Mouse (Mus musculus) ES-E14 (cell line): ENCODE measurements at regions not wholly inside any gene's neighbourhood (a gene's known extent, or its start where the extent isn't known, plus 50 kb on each side); places are given as distances from the start of the nearest gene placed in this dataset.

Experiments
- DNase-seq: peaks from one replicate; pipeline ENCODE4 v3.0.0-alpha.2; 2013; ENCODE audit warnings: low read depth, low spot score
- H3K27ac ChIP-seq: 2 replicates; pipeline ENCODE4 v1.5.1; 2012; ENCODE audit warnings: low read depth, mild to moderate bottlenecking, low read length, moderate library complexity, mixed read lengths; ENCODE audit not compliant: poor library complexity, insufficient read depth, severe bottlenecking
- H3K36me3 ChIP-seq: 2 replicates; pipeline ENCODE4 v1.6.1; 2012; ENCODE audit warnings: mild to moderate bottlenecking, low read length, moderate library complexity, mixed read lengths; ENCODE audit not compliant: control insufficient read depth, poor library complexity, insufficient read depth, severe bottlenecking
- H3K4me1 ChIP-seq, 2 experiments: fragments of 150-350 bp in 1 of 2; sonication (generic) in 1 of 2; 2 replicates each; pipeline ENCODE4 v1.6.1; 2012; ENCODE audit warnings: low read length in 2 of 2, mild to moderate bottlenecking in 1 of 2, mixed read lengths in 1 of 2; ENCODE audit not compliant: control insufficient read depth in 2 of 2, insufficient read depth in 2 of 2, poor library complexity in 1 of 2
- H3K4me3 ChIP-seq, 2 experiments: fragments of 150-350 bp in 1 of 2; sonication (generic) in 1 of 2; 2 replicates each; pipeline ENCODE4 v1.5.1; 2012; ENCODE audit warnings: low read length in 2 of 2, low read depth in 1 of 2, mild to moderate bottlenecking in 1 of 2, mixed read lengths in 1 of 2; ENCODE audit not compliant: insufficient read depth in 1 of 2, poor library complexity in 1 of 2, severe bottlenecking in 1 of 2
- H3K9ac ChIP-seq: 2 replicates; pipeline ENCODE4 v1.6.1; 2012; ENCODE audit warnings: low read depth, mild to moderate bottlenecking, low read length, mixed read lengths; ENCODE audit not compliant: poor library complexity, insufficient read depth, severe bottlenecking
- H3K9me3 ChIP-seq: fragments of 150-350 bp; sonication (generic); 2 replicates; pipeline ENCODE4 v1.6.1; 2012; ENCODE audit warnings: low read depth, mild to moderate bottlenecking, low read length; ENCODE audit not compliant: control insufficient read depth, insufficient read depth
- CHD2 ChIP-seq: IDR thresholded peaks from 2 replicates; pipeline ENCODE4 v1.6.1; 2014; ENCODE audit warnings: mild to moderate bottlenecking, low read depth, low read length, inconsistent platforms
- HCFC1 ChIP-seq: IDR thresholded peaks from 2 replicates; pipeline ENCODE4 v1.6.1; 2012; ENCODE audit warnings: low read length, inconsistent platforms, borderline replicate concordance; ENCODE audit not compliant: insufficient read depth
- MAFK ChIP-seq: IDR thresholded peaks from 2 replicates; pipeline ENCODE4 v1.6.1; 2014; ENCODE audit warnings: mild to moderate bottlenecking, low read depth, low read length, inconsistent platforms; ENCODE audit not compliant: insufficient read depth
- ZC3H11A ChIP-seq: IDR thresholded peaks from 2 replicates; pipeline ENCODE4 v1.6.1; 2012; ENCODE audit warnings: low read depth, mild to moderate bottlenecking, inconsistent platforms, low read length, borderline replicate concordance
- ZNF384 ChIP-seq: IDR thresholded peaks from 2 replicates; pipeline ENCODE4 v1.6.1; 2012; ENCODE audit warnings: low read depth, low read length, inconsistent platforms
- in situ Hi-C, 2 experiments: fragments of 600-800 bp; cut with MboI; formaldehyde crosslinking; loops; one replicate each; pipeline ENCODE4 v1.15.1; 2025; ENCODE audit warnings: low sequenced_read_pairs in 2 of 2, inconsistent platforms in 1 of 2; ENCODE audit not compliant: unreplicated experiment in 2 of 2

DNA sequence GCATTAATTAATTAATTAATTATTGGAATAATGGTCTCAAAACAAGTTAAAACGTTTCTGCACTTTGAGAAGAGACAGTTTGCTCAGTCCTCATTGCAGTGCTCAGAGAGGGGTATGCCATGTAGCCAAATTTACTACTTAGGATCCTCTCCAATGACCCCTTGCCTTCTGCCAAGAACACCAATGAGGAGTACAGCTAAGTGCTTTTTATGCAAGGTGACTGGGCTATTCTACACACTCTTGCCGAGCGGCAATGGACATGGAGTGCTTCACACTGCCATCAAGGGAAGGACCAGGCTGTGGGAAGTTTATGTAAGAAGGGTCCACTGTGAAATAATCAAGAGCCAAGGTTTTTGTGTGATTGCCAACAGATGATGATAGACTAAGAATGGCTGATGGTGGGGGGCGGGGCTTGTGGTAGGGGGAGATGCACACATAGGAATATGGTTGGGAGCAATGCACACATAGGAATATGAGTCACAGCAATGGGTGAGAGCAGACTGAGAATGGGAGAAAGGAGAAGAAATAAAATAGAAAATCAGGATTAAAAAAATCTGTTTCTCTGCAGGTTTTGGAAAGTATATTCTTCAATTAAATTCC is 70.9 kb upstream of the Adgrl4 start:
- in situ Hi-C loops: no loop called here
- Histone ChIP-seq H3K9me3 (no peaks in the 10 kb centered on the region), H3K36me3 (no peaks in the 10 kb centered on the region), H3K4me1 (no peaks in the 10 kb centered on the region), H3K9ac (no peak overlapping the region), H3K27ac (no peak overlapping the region), H3K4me3 (no peak overlapping the region)
- DNase-seq: no peak
- TF ChIP-seq ZC3H11A: no peak
- TF ChIP-seq CHD2: no peak
- TF ChIP-seq MAFK: no peak

DNA sequence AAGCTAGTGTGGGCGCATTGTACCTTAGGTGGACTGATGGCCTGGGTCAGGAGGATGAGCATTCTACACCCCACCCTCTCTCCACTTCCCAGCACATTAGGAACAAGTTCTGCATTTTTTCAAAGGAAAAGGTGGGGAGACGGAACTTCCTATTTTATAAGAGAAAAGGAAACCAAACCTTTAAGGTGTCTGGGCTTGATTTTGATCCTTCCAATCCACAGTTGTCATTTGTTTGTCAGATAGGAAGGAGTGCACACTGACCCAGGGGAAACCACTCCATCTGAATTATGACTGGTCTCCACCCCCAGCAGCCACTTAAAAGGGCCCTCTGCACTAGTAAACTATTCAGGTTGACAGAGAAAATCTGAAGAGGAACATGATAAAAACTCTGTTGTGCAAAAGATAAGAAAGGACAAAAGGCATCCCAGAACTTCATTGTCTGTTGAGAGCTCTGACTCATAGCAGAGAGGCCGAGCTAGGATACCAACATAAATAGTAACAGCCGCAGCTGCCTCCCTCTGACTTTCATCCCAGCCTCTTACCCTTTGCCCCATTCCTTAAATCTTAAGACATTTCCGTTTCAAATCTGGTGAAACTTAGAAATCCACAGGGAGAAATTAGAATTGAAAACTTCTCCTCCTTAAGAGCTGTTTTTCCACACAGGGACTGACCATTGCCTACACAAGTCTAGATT is 54.2 kb upstream of the Adgrl4 start:
- TF ChIP-seq ZNF384 (no peak), MAFK (no peak), HCFC1 (no peak), CHD2 (no peak), ZC3H11A (no peak)
- no peak overlapping the region for H3K4me3 ChIP-seq

DNA sequence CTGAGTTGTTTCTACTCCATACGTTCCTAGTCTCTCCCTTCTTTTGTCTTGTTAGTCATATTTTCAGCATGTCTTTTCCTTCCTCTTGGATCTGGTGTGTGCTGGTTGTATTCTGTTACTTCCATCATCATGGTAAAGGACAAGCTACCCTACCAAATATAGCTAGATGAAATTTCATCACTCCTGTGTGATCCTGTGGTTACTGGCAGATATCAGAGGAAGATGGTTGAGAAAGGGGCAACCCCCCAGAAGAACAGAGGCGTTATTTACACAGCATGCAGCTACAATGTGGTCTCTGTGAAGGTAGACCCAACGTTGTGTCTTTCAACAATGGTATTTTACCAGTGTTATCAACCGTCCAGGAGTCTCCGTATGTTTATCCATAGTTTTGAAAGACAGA is 52.8 kb upstream of the Adgrl4 start:
- Histone ChIP-seq H3K4me3 (no peak overlapping the region), H3K27ac (no peak overlapping the region), H3K9me3 (0 out of 2 replicates have a peak, but pooled peaks cover 1% of the 10 kb centered on the region), H3K4me1 (no peaks in the 10 kb centered on the region), H3K36me3 (no peaks in the 10 kb centered on the region), H3K9ac (no peak overlapping the region)
- TF ChIP-seq MAFK (no peak), ZC3H11A (no peak), CHD2 (no peak), ZNF384 (no peak), HCFC1 (no peak)
- in situ Hi-C loops: no loop called here
- DNase-seq: no peak

More for the DNA sequence above, 54.2 kb upstream of the Adgrl4 start:
- no peak for DNase-seq
- in situ Hi-C loops: no loop called here
- no peaks in the 10 kb centered on the region for H3K9me3 ChIP-seq
- no peaks in the 10 kb centered on the region for H3K36me3 ChIP-seq
- H3K9ac ChIP-seq: no peak overlapping the region
- H3K4me1 ChIP-seq: no peaks in the 10 kb centered on the region
- H3K27ac ChIP-seq: no peak overlapping the region

GRCm38 (mm10) chr3:151386103-151386502 is 51.6 kb upstream of the Adgrl4 start:
- Histone ChIP-seq H3K36me3 (no peaks in the 10 kb centered on the region), H3K4me3 (no peak overlapping the region), H3K4me1 (no peaks in the 10 kb centered on the region), H3K9me3 (0 out of 2 replicates have a peak, but pooled peaks cover 1% of the 10 kb centered on the region), H3K9ac (no peak overlapping the region), H3K27ac (no peak overlapping the region)
- in situ Hi-C loops: no loop called here
- TF ChIP-seq HCFC1: no peak
- no peak for TF ChIP-seq ZC3H11A
- no peak for TF ChIP-seq MAFK
- DNase-seq: no peak
